Mouse (Mus musculus) small intestine, adult 2 months (tissue): ENCODE measurements around the gene Mtm1.

Source experiments
- CTCF ChIP-seq: fragments of 200-500 bp; IDR thresholded peaks from 2 replicates; pipeline ENCODE4 v1.5.1; 2012; ENCODE audit warnings: low read depth, mild to moderate bottlenecking, control low read depth, inconsistent platforms, low read length, moderate library complexity, mixed read lengths; ENCODE audit not compliant: insufficient replicate concordance, insufficient read length; ENCODE audit errors: extremely low read depth
- POLR2A ChIP-seq: fragments of 200-500 bp; IDR thresholded peaks from 2 replicates; pipeline ENCODE4 v1.6.1; 2012; ENCODE audit warnings: low read depth, mild to moderate bottlenecking, control low read depth, inconsistent platforms, low read length, moderate library complexity

GRCm38 (mm10) chrX:71355331-71355730 is 144.8 kb downstream of the Mtm1 start:
- TF ChIP-seq CTCF (no peak), POLR2A (no peak)
